In genomic region chr7:25297454-25298325, GRCm38 (mm10) we compare ENCODE assay signal across 7 mouse cellular contexts. TPM values are rescaled to one million over a fixed set of nuclear protein-coding genes. Genes with fewer than 3 reads are reported as not detected.
DNase-seq lines count a peak whose midpoint lies in the region; ATAC-seq lines count a peak whose summit lies in the region.

Gene Pafah1b3 (minus strand): TSS chr7:25297986.

- peak within 1 kb of the TSS; percentile 87 for H3K4me2 ChIP-seq in intestine, embryonic 16.5 days (ENCODE audit: low read depth, low read length)

- ATAC-seq in common myeloid progenitor, adult 5-6 weeks (replicated peaks; ENCODE audit: low read depth, poor library complexity, severe bottlenecking): peak; percentile 79
- ATAC-seq in intestine, embryonic 16.5 days: peak; percentile 94

- intact Hi-C loops in left cerebral cortex, postnatal 25 days (cut with DNase I): loop anchor here (2.0 kb wide), 1 partner anchor 15 kb away; no protein-coding TSS in a partner anchor

- peak within 1 kb of the TSS; percentile 99 for H3K27ac ChIP-seq in intestine, embryonic 16.5 days (ENCODE audit: low read length)

- H3K4me1 ChIP-seq in intestine, embryonic 16.5 days (ENCODE audit: control insufficient read depth, insufficient read depth, low read length): peaks cover 7% of the 10 kb centered on the region; the same call in 1 of the 2 replicates

- under 1% methylated on average over 52 of the region's 52 CpGs for WGBS in intestine, embryonic 16.5 days

- peak within 1 kb of the TSS; percentile 89 for H3K9ac ChIP-seq in intestine, embryonic 16.5 days (ENCODE audit: low read depth, low read length)

- H3K27me3 ChIP-seq in intestine, embryonic 16.5 days (replicated peaks; ENCODE audit: control insufficient read depth, insufficient read depth, low read length): no peaks in the 10 kb centered on the region

- H3K36me3 ChIP-seq in intestine, embryonic 16.5 days (ENCODE audit: control insufficient read depth, insufficient read depth, low read length): peaks cover 18% of the 10 kb centered on the region; the same call in 1 of the 2 replicates

- peak within 1 kb of the TSS; percentile 92 for H3K4me3 ChIP-seq in intestine, embryonic 16.5 days (ENCODE audit: low read length)

- no peaks in the 10 kb centered on the region for H3K9me3 ChIP-seq in intestine, embryonic 16.5 days (ENCODE audit: control insufficient read depth, low read length)

- peak; percentile 55 to 66 for DNase-seq in adrenal gland, adult 18-20 months (ENCODE audit: low spot score in 2 of 2)
- DNase-seq in gastrocnemius, postnatal 25 days: peak; percentile 56
- DNase-seq in left cerebral cortex, postnatal 25 days (ENCODE audit: low spot score in 2 of 2): peak; percentile 80 to 95
- peak; percentile 97 for DNase-seq in mesoderm, embryonic 11.5 days (ENCODE audit: low read depth, low spot score)
- DNase-seq in right cerebral cortex, postnatal 4 days: peak; percentile 90

RNA-seq across cellular contexts. Expression of gene Pafah1b3, which starts in this region (rescaled TPM):
- 10 to 100 TPM; 23.3 to 30.4 TPM for total RNA-seq in adrenal gland, adult 18-20 months (2021)
- 21.4 and 27.3 TPM in 2 replicates for total RNA-seq in common myeloid progenitor, adult 5-6 weeks (2017)
- 1 to 10 TPM; 1.4 to 1.5 TPM for total RNA-seq in gastrocnemius, postnatal 25 days (2021)
- 175 and 180 TPM in 2 replicates for polyA plus RNA-seq in intestine, embryonic 16.5 days (2015; fragmentation: Nextera tagmentation; extraction: Ambion mirVana)
- total RNA-seq in left cerebral cortex, postnatal 25 days (2021): 10 to 100 TPM; 26.7 to 28.0 TPM

Comparison
In these comparisons a context has a peak if more than half of its experiments do, and no peak if none do; other contexts are left out.
1. Peak in every context shown above with its lines: DNase-seq, ATAC-seq, H3K4me3 ChIP-seq and H3K27ac ChIP-seq.